In genomic region chr3:127017523-127017922, GRCm38 (mm10) we compare ENCODE assay signal across 15 mouse cellular contexts.
"Had no signal": no experiment of that assay in that cellular context is flagged by ENCODE, and none has a peak within 500 bp of the region (broad histone marks: within the 10 kb centered on the region; RNA-seq: fewer than 3 reads in every experiment).

No protein-coding gene starts in this region.

- H3K4me2 ChIP-seq: limb, embryonic 12.5 days; liver, embryonic 12.5 days; lung, embryonic 14.5 days; midbrain, embryonic 15.5 days; neural tube, embryonic 13.5 days had no signal

- H3K9me3 ChIP-seq: limb, embryonic 12.5 days; liver, embryonic 12.5 days; midbrain, embryonic 10.5 days; midbrain, embryonic 15.5 days; neural tube, embryonic 13.5 days had no signal

- H3K9ac ChIP-seq: limb, embryonic 12.5 days; liver, embryonic 12.5 days; lung, embryonic 14.5 days; midbrain, embryonic 15.5 days; neural tube, embryonic 13.5 days had no signal

- H3K4me3 ChIP-seq: limb, embryonic 12.5 days; liver, embryonic 12.5 days; midbrain, embryonic 10.5 days; midbrain, embryonic 15.5 days; neural tube, embryonic 13.5 days had no signal

- H3K27ac ChIP-seq: kidney, postnatal 0 days; limb, embryonic 12.5 days; liver, embryonic 12.5 days; midbrain, embryonic 10.5 days; midbrain, embryonic 15.5 days; neural tube, embryonic 13.5 days had no signal

- H3K36me3 ChIP-seq: liver, embryonic 12.5 days had no signal

- ATAC-seq: liver, embryonic 12.5 days; midbrain, embryonic 15.5 days had no signal

- H3K4me1 ChIP-seq: liver, embryonic 12.5 days; midbrain, embryonic 15.5 days; neural tube, embryonic 13.5 days had no signal

- DNase-seq: kidney, adult 9 months; kidney, postnatal 36 days; lung, embryonic 14.5 days; lung, postnatal 10 days; lung, postnatal 4 days; retina, postnatal 1 day; right cerebral cortex, postnatal 4 days; thymus, adult 18-20 months; thymus, postnatal 14 days had no signal

- H3K27me3 ChIP-seq: limb, embryonic 12.5 days; liver, embryonic 12.5 days; midbrain, embryonic 15.5 days; neural tube, embryonic 13.5 days had no signal
